Mouse (Mus musculus) gastrocnemius, postnatal 25 days (tissue): Measurements from ENCODE around the gene Vmn2r88. TPM values are rescaled to one million over a fixed set of nuclear protein-coding genes. Genes with fewer than 3 reads are reported as not detected.
"Not testable (repeated sequence)": the region's sequence is repeated elsewhere in the genome, so short reads cannot be mapped to it uniquely, and the experiment has no call there.

Experiments
- DNase-seq: peaks from one replicate; pipeline ENCODE4 v3.0.0; 2022
- long read RNA-seq, 2 experiments: library from polyadenylated mRNA; stranded (forward); transcript quantifications; one replicate each; pipeline ENCODE4 v2.0.0; 2021
- total RNA-seq, 2 experiments: library from RNA; stranded (reverse); gene quantifications; 1 replicate in 1 of 2; 2 replicates in 1 of 2; pipeline ENCODE4 v1.2.3; 2021

The Vmn2r88 gene
- not detected for total RNA-seq
- long read RNA-seq, experiment 1 = 0 reads
- long read RNA-seq, experiment 2 = 0 reads

- DNase-seq = no peak
Observed at GRCm38 (mm10) chr14:51410520-51410919, at the start of gene Vmn2r88. Vmn2r88 (plus strand) TSS chr14:51410820.

GRCm38 (mm10) chr14:51361456-51361855, 49.2 kb upstream of the Vmn2r88 start, which contains the start of gene Gm7247:
Gm7247 (plus strand) TSS chr14:51361756.
- DNase-seq = no peak

- DNase-seq = no peak
Observed at GRCm38 (mm10) chr14:51382805-51383204, 27.8 kb upstream of the Vmn2r88 start.

- no peak for DNase-seq
Observed at GRCm38 (mm10) chr14:51384351-51384750, 26.3 kb upstream of the Vmn2r88 start.

GRCm38 (mm10) chr14:51385741-51386140, 24.9 kb upstream of the Vmn2r88 start:
- no peak for DNase-seq

- no peak for DNase-seq
Observed at GRCm38 (mm10) chr14:51387768-51388167, 22.9 kb upstream of the Vmn2r88 start.

GRCm38 (mm10) chr14:51388222-51388621, 22.4 kb upstream of the Vmn2r88 start:
- no peak for DNase-seq

GRCm38 (mm10) chr14:51423885-51424284, 13.3 kb downstream of the Vmn2r88 start:
- DNase-seq = no peak

- not testable (repeated sequence) for DNase-seq
Observed at GRCm38 (mm10) chr14:51430138-51430537, 19.5 kb downstream of the Vmn2r88 start.

- DNase-seq = no peak
Observed at GRCm38 (mm10) chr14:51434546-51434945, 23.9 kb downstream of the Vmn2r88 start.

GRCm38 (mm10) chr14:51435020-51435419, 24.4 kb downstream of the Vmn2r88 start:
- DNase-seq = no peak

GRCm38 (mm10) chr14:51438955-51439354, 28.3 kb downstream of the Vmn2r88 start:
- no peak for DNase-seq

- not testable (repeated sequence) for DNase-seq
Observed at GRCm38 (mm10) chr14:51451557-51451956, 40.9 kb downstream of the Vmn2r88 start, which contains the start of gene Vmn2r89. Vmn2r89 (plus strand) TSS chr14:51451857.

Other genes starting within 250 kb of the Vmn2r88 start
- not detected for gene Rnase2b, start 248.6 kb upstream of the Vmn2r88 start, total RNA-seq
- gene Ang2, start 211.7 kb upstream of the Vmn2r88 start, total RNA-seq = not detected
- not detected for gene Ear14, start 207.4 kb upstream of the Vmn2r88 start, total RNA-seq
- 1 to 10 TPM in 1 of 2 experiments, under 1 TPM in 1; 0.43 to 4.2 TPM for gene Rnase2a, start 154.7 kb upstream of the Vmn2r88 start, total RNA-seq
- gene Gm7247, start 49.1 kb upstream of the Vmn2r88 start, total RNA-seq = not detected
- gene Vmn2r89, start 41.0 kb downstream of the Vmn2r88 start, total RNA-seq = not detected
- gene Gm5622, start 142.0 kb downstream of the Vmn2r88 start, total RNA-seq = not detected
- gene Gm17175, start 163.2 kb downstream of the Vmn2r88 start, total RNA-seq = not detected
- not detected for gene Gm17174, start 181.3 kb downstream of the Vmn2r88 start, total RNA-seq
- gene Gm17078, start 200.5 kb downstream of the Vmn2r88 start, total RNA-seq = not detected
- gene Gm4181, start 224.8 kb downstream of the Vmn2r88 start, total RNA-seq = not detected